Mouse (Mus musculus) hindbrain, embryonic 12.5 days (tissue): ENCODE measurements around the gene Ffar3. TPM values are rescaled to one million over a fixed set of nuclear protein-coding genes. Genes with fewer than 3 reads are reported as not detected.
"Not testable (repeated sequence)": the region's sequence is repeated elsewhere in the genome, so short reads cannot be mapped to it uniquely, and the experiment has no call there.

ENCODE experiments used
- ATAC-seq: fragments of 200-750 bp; cut with Nextera tagmentation; 2 replicates; pipeline ENCODE4 v1.8.0; 2017; ENCODE audit warnings: moderate TSS enrichment; ENCODE audit not compliant: low FRiP score
- H3K27ac ChIP-seq: fragments of 300-500 bp; sonication (generic); 2 replicates; pipeline ENCODE4 v1.5.1; 2016; ENCODE audit warnings: mild to moderate bottlenecking
- H3K27me3 ChIP-seq: fragments of 300-500 bp; sonication (generic); 2 replicates; pipeline ENCODE4 v1.6.1; 2016; ENCODE audit warnings: mild to moderate bottlenecking
- H3K36me3 ChIP-seq: fragments of 300-500 bp; sonication (generic); 2 replicates; pipeline ENCODE4 v1.6.1; 2016; ENCODE audit warnings: mild to moderate bottlenecking
- H3K4me1 ChIP-seq: fragments of 300-500 bp; sonication (generic); 2 replicates; pipeline ENCODE4 v1.6.1; 2016
- H3K4me2 ChIP-seq: fragments of 300-500 bp; sonication (generic); replicated peaks from 2 replicates; pipeline ENCODE4 v1.6.1; 2016; ENCODE audit warnings: mild to moderate bottlenecking
- H3K4me3 ChIP-seq: fragments of 300-500 bp; sonication (generic); 2 replicates; pipeline ENCODE4 v1.5.1; 2016; ENCODE audit warnings: mild to moderate bottlenecking
- H3K9ac ChIP-seq: fragments of 300-500 bp; sonication (generic); 2 replicates; pipeline ENCODE4 v1.6.1; 2016; ENCODE audit warnings: mild to moderate bottlenecking, moderate library complexity
- H3K9me3 ChIP-seq: fragments of 300-500 bp; sonication (generic); replicated peaks from 2 replicates; pipeline ENCODE4 v1.6.1; 2016; ENCODE audit warnings: mild to moderate bottlenecking
- WGBS: fragments of 180-500 bp; shearing (Covaris S2); methylation state at CpG from one replicate; pipeline ENCODE4 v1.1.7; 2016; 5-methylcytosine and 5-hydroxymethylcytosine counted together
- polyA plus RNA-seq: library from polyadenylated mRNA; unstranded; fragments of >200 nt; fragmentation: Nextera tagmentation; extraction: Ambion mirVana; gene quantifications from 2 replicates; pipeline ENCODE4 v1.2.1, GENCODE M21; 2016

Gene Ffar3
- polyA plus RNA-seq, 1 experiment from 2014 or later = not detected

DNA sequence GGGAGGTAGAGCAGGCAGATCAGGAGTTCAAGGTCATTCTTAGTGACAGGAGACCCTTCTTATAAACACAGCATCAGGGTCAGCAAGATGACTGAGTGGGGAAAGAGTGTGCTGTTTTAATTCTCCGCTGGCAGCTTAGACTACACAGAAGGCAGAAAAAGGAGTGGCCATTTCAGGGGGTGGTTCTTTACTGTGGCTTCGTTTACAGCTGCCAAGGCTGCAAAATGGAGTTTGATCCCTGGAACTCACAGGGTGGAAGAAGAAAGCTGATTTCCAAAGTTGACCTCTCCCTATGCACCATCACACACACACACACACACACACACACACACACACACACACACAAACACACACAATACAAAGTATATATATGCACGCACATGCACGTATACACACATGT is 14.6 kb downstream of the Ffar3 start:
- H3K4me1 ChIP-seq = peaks cover 7% of the 10 kb centered on the region; the same call in 1 of the 2 replicates
- no peak overlapping the region for H3K9ac ChIP-seq
- no peaks in the 10 kb centered on the region for H3K27me3 ChIP-seq
- ATAC-seq = no peak
- no peaks in the 10 kb centered on the region for H3K36me3 ChIP-seq
- H3K4me3 ChIP-seq = no peak overlapping the region
- no peak overlapping the region for H3K4me2 ChIP-seq
- H3K9me3 ChIP-seq = no peaks in the 10 kb centered on the region
- 84% methylated on average over 4 of the region's 4 CpGs for WGBS
- no peak overlapping the region for H3K27ac ChIP-seq

DNA sequence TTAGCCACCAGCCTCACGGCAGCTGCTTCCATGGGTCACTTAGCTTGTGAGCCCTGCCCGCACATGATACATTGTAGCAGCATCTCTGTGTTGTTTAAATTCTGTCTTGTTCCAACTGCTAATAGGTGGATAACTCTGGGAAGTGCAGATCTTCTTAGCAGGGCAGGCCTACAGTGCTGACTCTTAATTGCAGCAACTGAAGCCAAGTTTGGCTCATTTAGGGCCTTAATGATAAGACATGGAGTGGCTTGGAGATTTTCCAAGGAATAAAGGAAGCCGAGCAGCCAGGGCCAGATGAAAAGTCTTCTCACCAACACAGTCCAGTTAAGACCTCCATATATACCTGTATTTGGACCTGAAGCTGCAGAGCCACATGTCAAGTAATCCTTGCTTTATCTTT is 15.7 kb downstream of the Ffar3 start:
- Histone ChIP-seq H3K9ac (no peak overlapping the region), H3K36me3 (no peaks in the 10 kb centered on the region), H3K4me2 (no peak overlapping the region), H3K27me3 (no peaks in the 10 kb centered on the region), H3K4me1 (peaks cover 7% of the 10 kb centered on the region; the same call in 1 of the 2 replicates), H3K27ac (no peak overlapping the region), H3K9me3 (no peaks in the 10 kb centered on the region), H3K4me3 (no peak overlapping the region)
- no peak for ATAC-seq
- 91% methylated on average over 3 of the region's 3 CpGs for WGBS

DNA sequence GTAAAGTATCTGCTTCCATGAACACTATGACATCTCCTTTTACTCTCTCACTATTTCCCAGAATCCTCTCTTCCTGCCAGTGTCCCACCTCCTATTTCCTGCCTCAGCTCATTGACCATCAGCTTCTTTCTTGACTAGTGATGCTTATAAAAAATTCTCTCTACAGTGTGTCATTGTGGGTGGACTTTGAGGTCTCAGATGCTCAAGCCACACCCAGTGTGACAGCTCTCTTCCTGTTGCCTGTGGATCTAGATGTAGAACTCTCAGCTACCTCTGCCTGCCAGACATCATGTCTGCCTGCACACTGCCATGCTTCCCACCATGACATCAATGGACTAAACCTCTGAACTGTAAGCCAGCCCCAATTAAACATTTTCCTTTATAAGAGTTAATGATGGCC is 18.7 kb downstream of the Ffar3 start:
- Histone ChIP-seq H3K4me1 (no peaks in the 10 kb centered on the region), H3K9ac (no peak overlapping the region), H3K27ac (no peak overlapping the region), H3K4me2 (no peak overlapping the region), H3K9me3 (no peaks in the 10 kb centered on the region), H3K36me3 (no peaks in the 10 kb centered on the region), H3K4me3 (no peak overlapping the region), H3K27me3 (no peaks in the 10 kb centered on the region)
- ATAC-seq = no peak

DNA sequence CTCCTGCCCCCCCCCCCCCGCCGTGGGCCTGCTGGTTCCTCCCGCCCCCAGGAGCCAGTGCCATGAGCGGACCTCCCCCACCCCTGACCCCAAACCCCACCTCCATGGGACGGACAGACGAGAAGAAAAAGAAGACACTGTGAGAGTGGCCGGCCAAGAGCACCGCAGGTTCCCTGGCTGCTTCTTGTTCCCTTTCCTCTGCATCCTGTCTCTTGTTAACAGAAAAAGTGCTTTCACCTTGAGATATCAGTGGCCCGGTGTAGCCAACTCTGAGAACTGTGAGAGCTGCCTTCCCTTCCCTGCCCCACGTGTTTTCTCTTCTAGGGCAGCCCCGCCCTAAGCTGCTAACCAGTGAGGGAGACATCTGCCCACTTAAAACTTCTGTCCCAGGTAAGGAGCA is 23.3 kb downstream of the Ffar3 start:
- not testable (repeated sequence) for H3K9ac ChIP-seq, H3K9me3 ChIP-seq, H3K27ac ChIP-seq, H3K27me3 ChIP-seq, H3K4me1 ChIP-seq, H3K4me3 ChIP-seq, ATAC-seq, H3K36me3 ChIP-seq, H3K4me2 ChIP-seq
- 45% methylated on average over 7 of the region's 11 CpGs for WGBS

DNA sequence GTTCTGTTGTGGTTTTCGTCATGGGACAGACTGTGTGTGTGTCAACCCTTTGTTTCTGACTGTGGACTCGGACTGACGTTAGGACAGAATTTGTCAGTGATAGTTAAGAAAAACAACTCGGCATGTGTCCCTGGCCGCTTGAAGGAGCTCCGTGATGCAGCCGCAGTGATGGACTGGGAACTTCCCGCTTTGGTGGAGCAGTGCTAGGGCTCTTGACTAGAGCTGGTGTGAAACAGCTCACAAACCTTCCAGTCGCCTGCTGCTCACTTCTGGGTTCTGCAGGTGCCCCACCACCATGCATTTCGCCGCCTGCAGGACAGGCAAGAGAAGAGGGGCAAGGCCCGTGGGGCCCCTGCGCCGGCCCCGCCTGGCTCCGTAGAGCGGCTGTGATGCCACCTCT is 23.7 kb downstream of the Ffar3 start:
- Histone ChIP-seq H3K4me2 (no peak overlapping the region), H3K9ac (no peak overlapping the region), H3K4me3 (no peak overlapping the region), H3K27ac (no peak overlapping the region), H3K36me3 (no peaks in the 10 kb centered on the region), H3K4me1 (no peaks in the 10 kb centered on the region), H3K9me3 (no peaks in the 10 kb centered on the region), H3K27me3 (no peaks in the 10 kb centered on the region)
- 72% methylated on average over 10 of the region's 17 CpGs for WGBS
- no peak for ATAC-seq

DNA sequence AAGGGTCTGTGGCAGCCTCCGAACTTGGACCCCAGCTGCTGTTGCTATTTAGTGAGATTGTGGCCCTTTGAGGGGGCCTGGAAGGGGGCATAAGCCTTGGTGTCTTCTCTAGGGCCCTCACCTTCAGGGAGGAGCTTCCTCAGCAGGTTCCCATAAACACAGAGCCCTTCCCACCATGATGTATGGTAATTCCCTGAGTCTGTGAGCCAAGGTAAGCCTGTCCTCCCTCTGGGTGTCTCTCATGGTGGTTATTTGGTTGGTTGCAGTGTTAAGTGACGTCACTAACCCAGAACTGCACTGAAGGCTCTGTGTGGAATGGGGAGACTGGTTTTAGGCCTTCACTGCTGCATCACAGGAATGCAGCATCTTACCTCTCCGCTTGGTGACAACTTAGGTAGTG is 26.6 kb downstream of the Ffar3 start:
- 68% methylated on average over 3 of the region's 3 CpGs for WGBS
- no peak overlapping the region for H3K4me3 ChIP-seq
- H3K27ac ChIP-seq = no peak overlapping the region
- no peaks in the 10 kb centered on the region for H3K9me3 ChIP-seq
- H3K27me3 ChIP-seq = no peaks in the 10 kb centered on the region
- H3K4me1 ChIP-seq = no peaks in the 10 kb centered on the region
- no peak overlapping the region for H3K9ac ChIP-seq
- ATAC-seq = no peak
- no peak overlapping the region for H3K4me2 ChIP-seq
- no peaks in the 10 kb centered on the region for H3K36me3 ChIP-seq

DNA sequence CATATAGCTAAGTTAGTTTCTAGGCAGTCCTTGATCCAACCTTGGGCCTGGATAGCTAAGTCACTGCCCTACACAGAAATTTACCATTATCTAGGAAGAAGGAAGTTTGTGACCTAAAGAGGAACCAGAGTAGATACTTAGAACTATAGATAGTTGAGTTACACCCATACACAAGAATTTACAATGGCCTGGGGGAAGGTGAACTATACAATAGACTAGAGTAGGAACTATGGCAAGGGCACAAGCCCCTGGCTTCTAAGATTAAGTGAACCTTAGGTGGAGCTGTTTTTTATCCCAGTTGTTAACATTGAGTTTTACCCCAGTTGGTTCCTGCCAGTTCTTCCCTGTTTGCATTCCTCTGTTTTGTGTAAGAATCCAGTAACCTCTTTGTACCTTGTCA is 27.1 kb downstream of the Ffar3 start:
- H3K4me1 ChIP-seq, H3K9ac ChIP-seq, H3K9me3 ChIP-seq, H3K27me3 ChIP-seq, H3K27ac ChIP-seq, H3K4me2 ChIP-seq, ATAC-seq, H3K36me3 ChIP-seq, H3K4me3 ChIP-seq: not testable (repeated sequence)

DNA sequence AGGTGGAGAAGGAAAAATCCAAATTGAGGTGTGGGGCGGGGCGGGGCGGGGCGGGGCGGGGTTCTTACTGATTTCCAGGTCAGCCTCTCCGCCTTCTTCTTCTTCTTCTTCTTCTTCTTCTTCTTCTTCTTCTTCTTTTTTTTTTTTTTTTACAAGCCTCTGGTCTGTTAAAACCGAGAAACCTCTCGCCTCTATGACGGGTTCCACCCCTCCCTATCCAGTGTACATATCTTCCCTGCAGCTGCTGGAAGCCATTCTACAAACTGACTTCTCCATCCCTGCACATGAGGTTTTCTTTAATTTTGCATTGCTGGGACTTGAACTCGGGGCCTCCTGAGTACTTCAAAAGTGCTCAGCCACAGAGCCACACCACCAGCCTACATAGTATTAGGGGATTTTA is 29.3 kb downstream of the Ffar3 start:
- H3K9me3 ChIP-seq = no peaks in the 10 kb centered on the region
- no peak overlapping the region for H3K9ac ChIP-seq
- H3K4me1 ChIP-seq = no peaks in the 10 kb centered on the region
- no peak overlapping the region for H3K4me2 ChIP-seq
- WGBS = 87% methylated on average over 10 of the region's 10 CpGs
- ATAC-seq = no peak
- H3K27ac ChIP-seq = no peak overlapping the region
- no peaks in the 10 kb centered on the region for H3K36me3 ChIP-seq
- H3K27me3 ChIP-seq = no peaks in the 10 kb centered on the region
- H3K4me3 ChIP-seq = no peak overlapping the region

DNA sequence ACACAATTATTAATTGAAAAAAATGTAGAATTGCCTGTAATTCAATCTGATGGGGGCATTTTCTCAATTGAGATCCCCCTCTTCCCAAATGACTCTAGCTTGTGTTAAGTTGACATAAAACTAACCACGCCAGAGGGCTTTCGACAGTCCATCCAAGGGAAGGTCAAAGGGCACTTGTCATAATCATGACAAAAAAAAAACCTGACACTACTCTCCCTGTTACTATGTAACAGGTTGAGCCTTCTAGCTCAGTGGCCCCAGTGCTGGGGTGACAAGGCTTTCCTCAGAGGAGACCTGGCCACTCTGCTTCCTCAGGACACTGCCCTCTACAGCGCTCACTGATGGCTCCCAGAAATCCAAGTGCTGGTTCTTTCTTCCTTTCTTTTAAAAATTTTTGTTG is 31.7 kb downstream of the Ffar3 start:
- no peaks in the 10 kb centered on the region for H3K4me1 ChIP-seq
- no peak overlapping the region for H3K4me3 ChIP-seq
- H3K27ac ChIP-seq = no peak overlapping the region
- no peaks in the 10 kb centered on the region for H3K9me3 ChIP-seq
- no peaks in the 10 kb centered on the region for H3K36me3 ChIP-seq
- 85% methylated on average over 3 of the region's 3 CpGs for WGBS
- H3K4me2 ChIP-seq = no peak overlapping the region
- no peak overlapping the region for H3K9ac ChIP-seq
- no peak for ATAC-seq
- H3K27me3 ChIP-seq = no peaks in the 10 kb centered on the region

DNA sequence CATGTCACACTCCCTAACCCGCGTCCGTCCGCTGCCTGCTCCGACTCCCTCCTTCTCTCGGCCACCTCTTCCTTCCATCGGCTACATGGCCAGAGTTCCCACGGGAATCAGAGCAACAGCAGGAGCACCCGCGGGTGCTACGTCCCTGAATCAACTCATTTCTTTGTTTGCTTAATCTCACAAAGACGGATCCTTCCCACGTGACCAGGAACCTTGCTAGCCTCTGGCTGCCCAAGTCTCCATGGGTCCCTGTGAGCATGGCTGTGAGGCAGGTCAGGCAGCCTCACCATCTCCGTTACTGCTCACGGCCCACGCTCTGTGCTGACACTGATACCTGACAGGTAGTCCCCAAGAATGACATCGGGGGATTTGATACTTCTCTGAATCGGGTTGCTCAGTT is 32.3 kb downstream of the Ffar3 start, which contains the start of gene Ffar2:
Gene Ffar2, minus strand, starts transcription at position 101 of the 400 bp plus-strand sequence.
- H3K27me3 ChIP-seq = no peaks in the 10 kb centered on the region
- H3K9ac ChIP-seq = no peak within 1 kb of the TSS
- H3K9me3 ChIP-seq = no peaks in the 10 kb centered on the region
- H3K4me3 ChIP-seq = no peak within 1 kb of the TSS
- H3K27ac ChIP-seq = no peak within 1 kb of the TSS
- ATAC-seq = no peak
- H3K4me2 ChIP-seq = no peak within 1 kb of the TSS
- H3K36me3 ChIP-seq = no peaks in the 10 kb centered on the region
- H3K4me1 ChIP-seq = no peaks in the 10 kb centered on the region
- WGBS = 88% methylated on average over 18 of the region's 18 CpGs

DNA sequence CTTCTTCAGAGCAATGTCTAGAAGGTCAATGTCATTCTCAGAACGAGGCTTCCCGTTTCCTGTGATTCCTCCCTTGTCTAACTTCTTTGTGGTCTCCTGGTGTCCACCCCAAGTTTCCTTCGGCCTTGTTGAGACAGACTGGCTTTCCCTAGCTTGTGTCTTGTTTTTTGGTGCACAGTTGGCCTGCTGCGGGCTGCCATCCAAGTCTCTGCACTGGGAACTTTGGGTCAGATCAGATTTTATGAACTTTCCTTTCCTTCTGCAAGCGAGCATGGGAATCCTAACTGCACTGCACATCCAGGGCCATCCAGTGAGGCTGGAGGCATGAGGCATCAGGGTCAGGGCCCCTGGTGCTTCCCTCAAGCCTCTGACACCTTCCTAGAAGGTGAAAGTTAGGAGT is 34.4 kb downstream of the Ffar3 start:
- no peaks in the 10 kb centered on the region for H3K27me3 ChIP-seq
- no peak overlapping the region for H3K4me3 ChIP-seq
- 67% methylated on average over 5 of the region's 5 CpGs for WGBS
- H3K36me3 ChIP-seq = no peaks in the 10 kb centered on the region
- no peak overlapping the region for H3K9ac ChIP-seq
- H3K27ac ChIP-seq = no peak overlapping the region
- no peaks in the 10 kb centered on the region for H3K4me1 ChIP-seq
- H3K4me2 ChIP-seq = no peak overlapping the region
- ATAC-seq = no peak
- H3K9me3 ChIP-seq = no peaks in the 10 kb centered on the region

DNA sequence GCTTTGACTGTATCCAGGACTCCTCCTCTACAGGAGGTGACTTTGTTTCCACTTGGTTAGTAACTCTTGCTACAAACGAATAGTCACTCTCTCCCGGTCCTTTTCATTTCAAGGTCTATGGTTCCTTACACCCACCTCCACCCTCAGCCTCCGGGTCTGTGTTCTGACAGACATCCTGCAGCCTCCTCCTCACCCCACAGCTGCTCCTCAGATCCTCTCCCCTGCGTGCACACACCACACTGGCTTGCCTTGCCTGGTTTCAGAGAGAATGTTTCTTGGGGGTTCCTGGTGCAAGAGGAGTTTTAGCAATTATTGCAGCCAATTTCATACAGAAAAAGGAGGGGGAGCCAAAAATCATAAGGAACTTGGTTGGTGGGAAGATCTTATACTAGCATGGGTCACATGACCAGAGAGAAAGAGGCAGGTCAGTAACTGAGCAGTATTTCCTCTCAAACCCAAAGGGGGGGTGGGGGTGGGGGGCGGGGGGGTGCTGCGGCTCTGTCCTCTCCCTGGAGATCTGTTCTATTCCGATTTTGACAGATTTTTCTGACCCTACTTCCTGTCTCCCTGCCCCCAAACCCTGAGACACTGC is 35.0 kb downstream of the Ffar3 start:
- WGBS = 69% methylated on average over 7 of the region's 7 CpGs
- Histone ChIP-seq H3K27me3 (no peaks in the 10 kb centered on the region), H3K9me3 (no peaks in the 10 kb centered on the region)

DNA sequence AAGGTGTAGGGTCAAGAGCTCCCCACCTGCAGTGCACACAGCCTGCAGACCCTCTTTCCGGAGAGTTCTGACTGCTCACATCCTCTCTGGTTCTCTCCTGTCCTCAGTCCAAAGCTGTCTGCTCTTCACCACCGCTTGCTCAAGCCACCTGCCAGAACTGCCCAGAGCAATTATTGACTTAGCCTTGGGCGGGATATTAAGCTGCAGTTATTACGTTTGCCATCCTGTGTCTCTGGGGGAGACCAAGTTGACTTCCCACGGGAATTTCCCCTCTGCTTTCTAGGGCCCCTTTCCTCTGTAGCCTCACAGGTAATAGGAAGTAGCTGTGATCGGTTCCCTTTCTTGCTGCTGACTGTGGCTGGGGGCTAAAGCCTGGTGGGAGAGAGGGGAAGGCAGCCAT is 35.8 kb downstream of the Ffar3 start:
- Histone ChIP-seq H3K4me1 (no peaks in the 10 kb centered on the region), H3K27ac (no peak overlapping the region), H3K9me3 (no peaks in the 10 kb centered on the region), H3K36me3 (no peaks in the 10 kb centered on the region), H3K9ac (no peak overlapping the region), H3K27me3 (no peaks in the 10 kb centered on the region), H3K4me2 (no peak overlapping the region), H3K4me3 (no peak overlapping the region)
- no peak for ATAC-seq
- 76% methylated on average over 6 of the region's 6 CpGs for WGBS

More for the DNA sequence above, 35.0 kb downstream of the Ffar3 start:
- H3K9ac ChIP-seq = no peak overlapping the region
- no peaks in the 10 kb centered on the region for H3K36me3 ChIP-seq
- no peak for ATAC-seq
- H3K27ac ChIP-seq = no peak overlapping the region
- no peak overlapping the region for H3K4me3 ChIP-seq
- H3K4me2 ChIP-seq = no peak overlapping the region
- no peaks in the 10 kb centered on the region for H3K4me1 ChIP-seq
